Mouse (Mus musculus) limb, embryonic 13.5 days (tissue): ENCODE results near the gene Epm2a. TPM values are rescaled to one million over a fixed set of nuclear protein-coding genes. Genes with fewer than 3 reads are reported as not detected.
"Not testable (repeated sequence)": the region's sequence is repeated elsewhere in the genome, so short reads cannot be mapped to it uniquely, and the experiment has no call there.

Source experiments
- ATAC-seq: fragments of 200-750 bp; cut with Nextera tagmentation; 2 replicates; pipeline ENCODE4 v1.8.0; 2017; ENCODE audit warnings: low read depth, moderate number of reproducible peaks, moderate TSS enrichment; ENCODE audit not compliant: low FRiP score
- H3K27ac ChIP-seq: fragments of 300-500 bp; sonication (generic); 2 replicates; pipeline ENCODE4 v1.5.1; 2015; ENCODE audit warnings: inconsistent platforms, mild to moderate bottlenecking, moderate library complexity
- H3K27me3 ChIP-seq: fragments of 300-500 bp; sonication (generic); 2 replicates; pipeline ENCODE4 v1.6.1; 2015; ENCODE audit warnings: mild to moderate bottlenecking, inconsistent platforms
- H3K36me3 ChIP-seq: fragments of 300-500 bp; sonication (generic); 2 replicates; pipeline ENCODE4 v1.6.1; 2015; ENCODE audit warnings: inconsistent platforms, mild to moderate bottlenecking, moderate library complexity
- H3K4me1 ChIP-seq: fragments of 300-500 bp; sonication (generic); 2 replicates; pipeline ENCODE4 v1.6.1; 2015; ENCODE audit warnings: inconsistent platforms
- H3K4me2 ChIP-seq: fragments of 300-500 bp; sonication (generic); replicated peaks from 2 replicates; pipeline ENCODE4 v1.6.1; 2015; ENCODE audit warnings: inconsistent platforms, mild to moderate bottlenecking, moderate library complexity
- H3K4me3 ChIP-seq: fragments of 300-500 bp; sonication (generic); 2 replicates; pipeline ENCODE4 v1.5.1; 2015; ENCODE audit warnings: moderate library complexity, mild to moderate bottlenecking, inconsistent platforms
- H3K9ac ChIP-seq: fragments of 300-500 bp; sonication (generic); 2 replicates; pipeline ENCODE4 v1.6.1; 2015; ENCODE audit warnings: mild to moderate bottlenecking, inconsistent platforms
- H3K9me3 ChIP-seq: fragments of 300-500 bp; sonication (generic); 2 replicates; pipeline ENCODE4 v1.6.1; 2016; ENCODE audit warnings: inconsistent platforms
- WGBS: fragments of 180-500 bp; shearing (Covaris S2); methylation state at CpG from one replicate; pipeline ENCODE4 v1.1.7; 2015; 5-methylcytosine and 5-hydroxymethylcytosine counted together
- polyA plus RNA-seq: library from polyadenylated mRNA; unstranded; fragments of >200 nt; fragmentation: Nextera tagmentation; extraction: Ambion mirVana; gene quantifications from 2 replicates; pipeline ENCODE4 v1.2.1, GENCODE M21; 2015

Gene Epm2a
- polyA plus RNA-seq: 0.37 and 0.40 TPM in 2 replicates

DNA sequence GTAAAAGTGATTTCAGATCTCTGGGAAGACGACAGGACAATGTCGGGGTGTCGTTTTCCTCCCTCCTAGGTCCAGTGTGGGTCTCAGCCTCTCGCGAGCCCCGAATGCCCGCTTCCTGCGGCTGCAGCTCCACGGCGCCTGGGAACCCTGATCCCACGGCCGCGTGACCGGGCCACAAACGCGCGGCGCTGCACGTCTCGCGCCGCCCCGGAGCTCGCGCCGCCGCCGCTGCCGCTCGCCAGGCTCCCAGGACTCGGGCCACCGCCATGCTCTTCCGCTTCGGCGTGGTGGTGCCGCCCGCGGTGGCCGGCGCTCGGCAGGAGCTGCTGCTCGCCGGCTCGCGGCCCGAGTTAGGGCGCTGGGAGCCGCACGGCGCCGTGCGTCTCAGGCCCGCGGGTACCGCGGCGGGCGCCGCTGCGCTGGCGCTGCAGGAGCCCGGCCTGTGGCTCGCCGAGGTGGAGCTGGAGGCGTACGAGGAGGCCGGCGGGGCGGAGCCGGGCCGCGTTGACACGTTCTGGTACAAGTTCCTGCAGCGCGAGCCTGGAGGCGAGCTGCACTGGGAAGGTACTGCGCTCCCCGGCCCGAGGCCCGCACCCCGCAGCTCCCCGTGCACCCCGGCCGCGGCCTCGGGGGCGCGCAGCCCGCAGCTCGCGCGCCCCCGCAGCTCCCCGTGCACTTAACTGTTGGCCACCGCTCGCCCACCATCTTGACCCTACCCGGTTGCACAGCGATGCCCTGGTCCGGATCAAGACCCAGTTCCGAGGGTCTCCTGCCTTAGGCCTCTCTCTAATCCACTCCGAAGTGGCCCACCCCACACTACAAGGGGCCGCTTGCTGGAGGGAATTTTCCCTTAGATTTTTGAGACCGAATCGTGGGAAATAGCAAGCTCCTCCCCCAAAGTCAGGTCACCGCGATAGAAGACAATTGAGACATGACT is at the start of gene Epm2a:
Gene Epm2a, plus strand, starts transcription at position 200 of the 937 bp plus-strand sequence.
- Histone ChIP-seq H3K4me2 (peak within 1 kb of the TSS; percentile 66), H3K27me3 (no peaks in the 10 kb centered on the region), H3K4me3 (peak within 1 kb of the TSS; percentile 64), H3K9me3 (peaks cover 4% of the 10 kb centered on the region; the same call in 1 of the 2 replicates), H3K9ac (peak within 1 kb of the TSS; percentile 92), H3K4me1 (peaks cover 2% of the 10 kb centered on the region; the same call in 1 of the 2 replicates), H3K27ac (peak within 1 kb of the TSS; percentile 98), H3K36me3 (no peaks in the 10 kb centered on the region)
- WGBS: under 1% methylated on average over 105 of the region's 106 CpGs
- ATAC-seq: peak; percentile 98

GRCm38 (mm10) chr10:11298418-11298817 is 44.8 kb upstream of the Epm2a start:
- Histone ChIP-seq H3K9me3 (no peaks in the 10 kb centered on the region), H3K27ac (no peak overlapping the region), H3K4me1 (peaks cover 3% of the 10 kb centered on the region), H3K9ac (no peak overlapping the region), H3K27me3 (no peaks in the 10 kb centered on the region), H3K4me3 (no peak overlapping the region), H3K4me2 (no peak overlapping the region), H3K36me3 (peaks cover 24% of the 10 kb centered on the region)
- 92% methylated on average over 6 of the region's 6 CpGs for WGBS
- ATAC-seq: no peak

- peaks cover 5% of the 10 kb centered on the region; the same call in 1 of the 2 replicates for H3K4me1 ChIP-seq
- no peak overlapping the region for H3K9ac ChIP-seq
- no peak overlapping the region for H3K4me3 ChIP-seq
- H3K4me2 ChIP-seq: no peak overlapping the region
- H3K36me3 ChIP-seq: no peaks in the 10 kb centered on the region; the same call in 1 of the 2 replicates
- WGBS: 31% methylated on average over 9 of the region's 9 CpGs
- H3K9me3 ChIP-seq: no peaks in the 10 kb centered on the region
- no peak for ATAC-seq
- H3K27ac ChIP-seq: no peak overlapping the region
- H3K27me3 ChIP-seq: no peaks in the 10 kb centered on the region
These were observed 37.7 kb upstream of the Epm2a start for GRCm38 (mm10) chr10:11305365-11306053.

GRCm38 (mm10) chr10:11306054-11306367 is 37.2 kb upstream of the Epm2a start:
- Histone ChIP-seq H3K27me3 (no peaks in the 10 kb centered on the region), H3K27ac (peak overlapping the region; percentile 22; the same call in 1 of the 2 replicates), H3K9me3 (no peaks in the 10 kb centered on the region), H3K36me3 (no peaks in the 10 kb centered on the region), H3K4me2 (no peak overlapping the region), H3K4me3 (no peak overlapping the region), H3K9ac (no peak overlapping the region), H3K4me1 (peaks cover 5% of the 10 kb centered on the region; the same call in 1 of the 2 replicates)
- peak; percentile 37; the same call in 1 of the 2 replicates for ATAC-seq
- 14% methylated on average over 2 of the region's 2 CpGs for WGBS

GRCm38 (mm10) chr10:11309866-11310265 is 33.3 kb upstream of the Epm2a start:
- Histone ChIP-seq H3K36me3 (no peaks in the 10 kb centered on the region), H3K4me1 (peaks cover 5% of the 10 kb centered on the region; the same call in 1 of the 2 replicates), H3K4me2 (no peak overlapping the region), H3K27me3 (no peaks in the 10 kb centered on the region), H3K9ac (no peak overlapping the region), H3K9me3 (no peaks in the 10 kb centered on the region), H3K4me3 (no peak overlapping the region), H3K27ac (no peak overlapping the region)
- ATAC-seq: no peak
- WGBS: 88% methylated on average over 1 of the region's 1 CpGs

DNA sequence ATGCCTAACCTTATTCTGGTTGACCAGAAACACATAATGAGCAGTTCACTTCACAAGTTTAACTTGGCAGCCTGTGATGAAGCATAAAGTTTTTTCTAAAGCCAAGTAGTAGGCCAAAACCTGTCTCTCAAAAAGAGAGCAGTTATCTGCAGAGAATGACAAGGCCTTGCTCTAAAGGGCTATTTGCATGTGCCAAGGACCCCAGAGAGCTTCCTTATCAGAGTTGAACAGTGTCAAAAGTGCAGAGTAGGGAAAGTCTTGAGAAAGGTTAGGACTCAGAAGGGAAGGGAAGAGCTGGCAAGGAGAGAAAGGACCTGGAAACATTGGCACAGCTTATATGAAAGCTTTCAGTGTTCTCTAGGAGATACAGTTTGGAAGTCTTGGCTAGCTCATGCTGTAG is 32.7 kb upstream of the Epm2a start:
- Histone ChIP-seq H3K36me3 (no peaks in the 10 kb centered on the region), H3K9me3 (no peaks in the 10 kb centered on the region), H3K9ac (no peak overlapping the region), H3K4me1 (peaks cover 5% of the 10 kb centered on the region; the same call in 1 of the 2 replicates), H3K4me2 (no peak overlapping the region), H3K27me3 (no peaks in the 10 kb centered on the region), H3K4me3 (no peak overlapping the region), H3K27ac (no peak overlapping the region; the same call in 1 of the 2 replicates)
- ATAC-seq: no peak

- not testable (repeated sequence) for ATAC-seq, H3K27me3 ChIP-seq, H3K4me3 ChIP-seq, H3K27ac ChIP-seq, H3K36me3 ChIP-seq, H3K4me1 ChIP-seq, H3K9me3 ChIP-seq, H3K9ac ChIP-seq, H3K4me2 ChIP-seq
These were observed 25.2 kb upstream of the Epm2a start for GRCm38 (mm10) chr10:11317856-11318454.

- H3K4me2 ChIP-seq: no peak overlapping the region
- H3K36me3 ChIP-seq: no peaks in the 10 kb centered on the region
- no peaks in the 10 kb centered on the region for H3K9me3 ChIP-seq
- no peak for ATAC-seq
- 69% methylated on average over 1 of the region's 1 CpGs for WGBS
- H3K4me1 ChIP-seq: no peaks in the 10 kb centered on the region
- no peak overlapping the region for H3K9ac ChIP-seq
- H3K27ac ChIP-seq: no peak overlapping the region
- H3K4me3 ChIP-seq: no peak overlapping the region
- no peaks in the 10 kb centered on the region for H3K27me3 ChIP-seq
These were observed 23.7 kb upstream of the Epm2a start for GRCm38 (mm10) chr10:11319446-11319970.

DNA sequence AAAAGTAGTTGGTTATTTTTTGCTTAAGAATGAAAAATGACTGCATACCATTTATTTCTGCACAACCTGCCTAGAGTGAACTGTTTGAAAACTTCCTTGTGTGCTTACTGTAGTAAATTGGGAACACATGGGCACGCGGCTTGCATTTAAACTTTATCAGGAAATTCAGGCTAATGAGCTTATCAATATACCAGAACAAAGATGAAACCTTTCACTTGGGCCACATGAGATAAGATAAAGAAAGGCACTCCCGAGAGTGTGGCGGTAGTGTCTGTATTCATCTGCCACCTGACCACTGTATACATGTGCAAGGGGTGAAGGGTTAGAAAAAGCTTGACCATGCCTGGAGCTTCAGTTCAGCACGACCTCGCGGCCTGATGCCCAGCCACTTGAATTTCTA is 20.9 kb upstream of the Epm2a start:
- Histone ChIP-seq H3K9me3 (no peaks in the 10 kb centered on the region), H3K4me3 (no peak overlapping the region), H3K4me1 (no peaks in the 10 kb centered on the region), H3K27ac (no peak overlapping the region), H3K4me2 (no peak overlapping the region), H3K27me3 (no peaks in the 10 kb centered on the region), H3K36me3 (no peaks in the 10 kb centered on the region), H3K9ac (no peak overlapping the region)
- WGBS: 69% methylated on average over 7 of the region's 7 CpGs
- no peak for ATAC-seq

GRCm38 (mm10) chr10:11323202-11323898 is 19.9 kb upstream of the Epm2a start:
- Histone ChIP-seq H3K4me3 (no peak overlapping the region), H3K9me3 (no peaks in the 10 kb centered on the region), H3K9ac (no peak overlapping the region), H3K27me3 (no peaks in the 10 kb centered on the region), H3K4me1 (no peaks in the 10 kb centered on the region), H3K27ac (no peak overlapping the region), H3K36me3 (no peaks in the 10 kb centered on the region), H3K4me2 (no peak overlapping the region)
- no peak for ATAC-seq
- WGBS: 74% methylated on average over 4 of the region's 4 CpGs

DNA sequence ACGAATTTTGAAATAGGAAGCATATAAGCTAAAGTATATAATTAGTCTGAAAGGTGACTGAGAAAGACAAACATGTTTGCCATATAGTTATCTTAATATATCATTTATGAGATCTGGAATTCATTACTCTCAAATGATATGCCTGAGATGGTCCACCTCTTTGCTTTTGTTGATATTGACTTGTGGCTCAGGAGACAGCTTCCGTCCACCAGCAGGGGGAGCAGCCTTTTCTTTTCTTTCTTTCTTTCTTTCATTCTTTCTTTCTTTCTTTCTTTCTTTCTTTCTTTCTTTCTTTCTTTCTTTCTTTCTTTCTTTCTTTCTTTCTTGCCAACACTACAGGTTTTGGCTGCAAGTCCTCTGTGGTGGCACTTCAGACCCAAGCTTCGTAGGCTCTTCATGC is 16.7 kb upstream of the Epm2a start:
- WGBS: 92% methylated on average over 3 of the region's 3 CpGs
- H3K4me2 ChIP-seq: no peak overlapping the region
- H3K27me3 ChIP-seq: no peaks in the 10 kb centered on the region
- no peaks in the 10 kb centered on the region for H3K36me3 ChIP-seq
- no peak for ATAC-seq
- no peaks in the 10 kb centered on the region for H3K4me1 ChIP-seq
- no peaks in the 10 kb centered on the region for H3K9me3 ChIP-seq
- H3K27ac ChIP-seq: no peak overlapping the region
- no peak overlapping the region for H3K4me3 ChIP-seq
- no peak overlapping the region for H3K9ac ChIP-seq
